Mouse (Mus musculus): ENCODE measurements around the gene Dpp4.

Gene Dpp4

GRCm38 (mm10) chr2:62363606-62364005 lies 48.4 kb downstream of the Dpp4 start:
- no peak for DNase-seq (ENCODE audit: extremely low spot score, low read depth, low spot score)

GRCm38 (mm10) chr2:62362211-62362610 lies 49.8 kb downstream of the Dpp4 start:
- no peak for DNase-seq (ENCODE audit: extremely low spot score, low read depth, low spot score)

GRCm38 (mm10) chr2:62361514-62361913 lies 50.5 kb downstream of the Dpp4 start:
- DNase-seq (ENCODE audit: extremely low spot score, low read depth, low spot score), result no peak

GRCm38 (mm10) chr2:62360872-62361271 lies 51.2 kb downstream of the Dpp4 start:
- no peak for DNase-seq (ENCODE audit: extremely low spot score, low read depth, low spot score)

GRCm38 (mm10) chr2:62357259-62357658 lies 54.8 kb downstream of the Dpp4 start:
- DNase-seq (ENCODE audit: extremely low spot score, low read depth, low spot score), result no peak

GRCm38 (mm10) chr2:62356606-62357005 lies 55.4 kb downstream of the Dpp4 start:
- DNase-seq (ENCODE audit: extremely low spot score, low read depth, low spot score), result no peak

GRCm38 (mm10) chr2:62355766-62356165 lies 56.3 kb downstream of the Dpp4 start:
- DNase-seq (ENCODE audit: extremely low spot score, low read depth, low spot score), result no peak

- no peak for DNase-seq (ENCODE audit: extremely low spot score, low read depth, low spot score)
Measured at GRCm38 (mm10) chr2:62352035-62352434, 60.0 kb downstream of the Dpp4 start.

- no peak for DNase-seq (ENCODE audit: extremely low spot score, low read depth, low spot score)
Measured at GRCm38 (mm10) chr2:62347762-62348161, 64.3 kb downstream of the Dpp4 start.

- no peak for DNase-seq (ENCODE audit: extremely low spot score, low read depth, low spot score)
Measured at GRCm38 (mm10) chr2:62346771-62347170, 65.3 kb downstream of the Dpp4 start.

- no peak for DNase-seq (ENCODE audit: extremely low spot score, low read depth, low spot score)
Measured at GRCm38 (mm10) chr2:62344367-62344766, 67.7 kb downstream of the Dpp4 start.

- no peak for DNase-seq (ENCODE audit: extremely low spot score, low read depth, low spot score)
Measured at GRCm38 (mm10) chr2:62341734-62342128, 70.3 kb downstream of the Dpp4 start.

- no peak for DNase-seq (ENCODE audit: extremely low spot score, low read depth, low spot score)
Measured at GRCm38 (mm10) chr2:62341061-62341733, 70.8 kb downstream of the Dpp4 start.

GRCm38 (mm10) chr2:62339222-62339944 lies 72.6 kb downstream of the Dpp4 start:
- DNase-seq (ENCODE audit: extremely low spot score, low read depth, low spot score), result no peak

- no peak for DNase-seq (ENCODE audit: extremely low spot score, low read depth, low spot score)
Measured at GRCm38 (mm10) chr2:62337086-62337485, 74.9 kb downstream of the Dpp4 start.

- no peak for DNase-seq (ENCODE audit: extremely low spot score, low read depth, low spot score)
Measured at GRCm38 (mm10) chr2:62334397-62335243, 77.4 kb downstream of the Dpp4 start.

- no peak for DNase-seq (ENCODE audit: extremely low spot score, low read depth, low spot score)
Measured at GRCm38 (mm10) chr2:62332465-62332864, 79.6 kb downstream of the Dpp4 start.

GRCm38 (mm10) chr2:62331913-62332312 lies 80.1 kb downstream of the Dpp4 start:
- no peak for DNase-seq (ENCODE audit: extremely low spot score, low read depth, low spot score)

- no peak for DNase-seq (ENCODE audit: extremely low spot score, low read depth, low spot score)
Measured at GRCm38 (mm10) chr2:62325388-62325787, 86.6 kb downstream of the Dpp4 start.

GRCm38 (mm10) chr2:62323078-62323637 lies 88.9 kb downstream of the Dpp4 start:
- DNase-seq (ENCODE audit: extremely low spot score, low read depth, low spot score), result no peak

GRCm38 (mm10) chr2:62319489-62319888 lies 92.5 kb downstream of the Dpp4 start:
- DNase-seq (ENCODE audit: extremely low spot score, low read depth, low spot score), result no peak
